Mouse (Mus musculus): Measurements from ENCODE around the gene Adamts7. TPM values are rescaled to one million over a fixed set of nuclear protein-coding genes. Genes with fewer than 3 reads are reported as not detected.

Gene Adamts7
- polyA plus RNA-seq, 1 experiment, result 3.1 TPM

- Histone ChIP-seq H3K27ac (ENCODE audit: control insufficient read depth, insufficient read depth, low read depth, low read length, poor library complexity) (no peak overlapping the region), H3K4me3 (replicated peaks; ENCODE audit: control insufficient read depth, low read depth, low read length) (no peak overlapping the region), H3K4me1 (ENCODE audit: control insufficient read depth, insufficient read depth, low read length) (no peaks in the 10 kb centered on the region)
- TF ChIP-seq POLR2A (IDR thresholded peaks at IDR 0.05; ENCODE audit: borderline replicate concordance, control insufficient read depth, low read depth, low read length) (no peak), CTCF (IDR thresholded peaks at IDR 0.05; ENCODE audit: control insufficient read depth, insufficient read depth, low read length) (peak; percentile 10; the same call in 1 of the 2 replicates)
- 80% methylated on average over 8 of the region's 8 CpGs for WGBS
Measured at GRCm38 (mm10) chr9:90135466-90135865, 27.4 kb upstream of the Adamts7 start.

GRCm38 (mm10) chr9:90135963-90136677 is 26.7 kb upstream of the Adamts7 start:
- TF ChIP-seq CTCF (IDR thresholded peaks at IDR 0.05; ENCODE audit: control insufficient read depth, insufficient read depth, low read length), result no peak
- TF ChIP-seq POLR2A (IDR thresholded peaks at IDR 0.05; ENCODE audit: borderline replicate concordance, control insufficient read depth, low read depth, low read length), result no peak
- no peak overlapping the region for H3K4me3 ChIP-seq (replicated peaks; ENCODE audit: control insufficient read depth, low read depth, low read length)
- 85% methylated on average over 9 of the region's 9 CpGs for WGBS
- H3K27ac ChIP-seq (ENCODE audit: control insufficient read depth, insufficient read depth, low read depth, low read length, poor library complexity), result no peak overlapping the region
- H3K4me1 ChIP-seq (ENCODE audit: control insufficient read depth, insufficient read depth, low read length), result no peaks in the 10 kb centered on the region

GRCm38 (mm10) chr9:90136678-90136965 is 26.2 kb upstream of the Adamts7 start:
- 91% methylated on average over 1 of the region's 1 CpGs for WGBS
- no peaks in the 10 kb centered on the region for H3K4me1 ChIP-seq (ENCODE audit: control insufficient read depth, insufficient read depth, low read length)
- TF ChIP-seq CTCF (IDR thresholded peaks at IDR 0.05; ENCODE audit: control insufficient read depth, insufficient read depth, low read length) (no peak), POLR2A (IDR thresholded peaks at IDR 0.05; ENCODE audit: borderline replicate concordance, control insufficient read depth, low read depth, low read length) (no peak)
- no peak overlapping the region for H3K27ac ChIP-seq (ENCODE audit: control insufficient read depth, insufficient read depth, low read depth, low read length, poor library complexity)
- H3K4me3 ChIP-seq (replicated peaks; ENCODE audit: control insufficient read depth, low read depth, low read length), result no peak overlapping the region

GRCm38 (mm10) chr9:90145788-90146187 is 17.1 kb upstream of the Adamts7 start:
- Histone ChIP-seq H3K27ac (ENCODE audit: control insufficient read depth, insufficient read depth, low read depth, low read length, poor library complexity) (no peak overlapping the region), H3K4me1 (ENCODE audit: control insufficient read depth, insufficient read depth, low read length) (no peaks in the 10 kb centered on the region), H3K4me3 (replicated peaks; ENCODE audit: control insufficient read depth, low read depth, low read length) (no peak overlapping the region)
- 65% methylated on average over 2 of the region's 2 CpGs for WGBS
- TF ChIP-seq CTCF (IDR thresholded peaks at IDR 0.05; ENCODE audit: control insufficient read depth, insufficient read depth, low read length), result no peak
- TF ChIP-seq POLR2A (IDR thresholded peaks at IDR 0.05; ENCODE audit: borderline replicate concordance, control insufficient read depth, low read depth, low read length), result no peak

GRCm38 (mm10) chr9:90146869-90147268 is 16.0 kb upstream of the Adamts7 start:
- Histone ChIP-seq H3K4me3 (replicated peaks; ENCODE audit: control insufficient read depth, low read depth, low read length) (no peak overlapping the region), H3K4me1 (ENCODE audit: control insufficient read depth, insufficient read depth, low read length) (no peaks in the 10 kb centered on the region), H3K27ac (ENCODE audit: control insufficient read depth, insufficient read depth, low read depth, low read length, poor library complexity) (no peak overlapping the region)
- WGBS, result 75% methylated on average over 5 of the region's 5 CpGs
- TF ChIP-seq POLR2A (IDR thresholded peaks at IDR 0.05; ENCODE audit: borderline replicate concordance, control insufficient read depth, low read depth, low read length) (no peak), CTCF (IDR thresholded peaks at IDR 0.05; ENCODE audit: control insufficient read depth, insufficient read depth, low read length) (no peak)

- no peaks in the 10 kb centered on the region for H3K4me1 ChIP-seq (ENCODE audit: control insufficient read depth, insufficient read depth, low read length)
- no peak overlapping the region for H3K4me3 ChIP-seq (replicated peaks; ENCODE audit: control insufficient read depth, low read depth, low read length)
- H3K27ac ChIP-seq (ENCODE audit: control insufficient read depth, insufficient read depth, low read depth, low read length, poor library complexity), result no peak overlapping the region
- 12% methylated on average over 29 of the region's 29 CpGs for WGBS
- no peak for TF ChIP-seq POLR2A (IDR thresholded peaks at IDR 0.05; ENCODE audit: borderline replicate concordance, control insufficient read depth, low read depth, low read length)
- peak; percentile 21; the same call in 1 of the 2 replicates for TF ChIP-seq CTCF (IDR thresholded peaks at IDR 0.05; ENCODE audit: control insufficient read depth, insufficient read depth, low read length)
Measured at GRCm38 (mm10) chr9:90162243-90162925, 485 bp upstream of the Adamts7 start.

GRCm38 (mm10) chr9:90163749-90164095 is 853 bp downstream of the Adamts7 start:
- peak overlapping the region; percentile 64 for H3K4me3 ChIP-seq (replicated peaks; ENCODE audit: control insufficient read depth, low read depth, low read length)
- WGBS, result 5% methylated on average over 18 of the region's 18 CpGs

GRCm38 (mm10) chr9:90164670-90165453 is 2.0 kb downstream of the Adamts7 start:
- TF ChIP-seq POLR2A (IDR thresholded peaks at IDR 0.05; ENCODE audit: borderline replicate concordance, control insufficient read depth, low read depth, low read length) (no peak), CTCF (IDR thresholded peaks at IDR 0.05; ENCODE audit: control insufficient read depth, insufficient read depth, low read length) (no peak)
- H3K4me3 ChIP-seq (replicated peaks; ENCODE audit: control insufficient read depth, low read depth, low read length), result no peak overlapping the region
- no peak overlapping the region for H3K27ac ChIP-seq (ENCODE audit: control insufficient read depth, insufficient read depth, low read depth, low read length, poor library complexity)
- WGBS, result 74% methylated on average over 4 of the region's 4 CpGs
- no peaks in the 10 kb centered on the region for H3K4me1 ChIP-seq (ENCODE audit: control insufficient read depth, insufficient read depth, low read length)

More at GRCm38 (mm10) chr9:90163749-90164095, 853 bp downstream of the Adamts7 start:
- H3K27ac ChIP-seq (ENCODE audit: control insufficient read depth, insufficient read depth, low read depth, low read length, poor library complexity), result no peak overlapping the region
- no peaks in the 10 kb centered on the region for H3K4me1 ChIP-seq (ENCODE audit: control insufficient read depth, insufficient read depth, low read length)
- TF ChIP-seq CTCF (IDR thresholded peaks at IDR 0.05; ENCODE audit: control insufficient read depth, insufficient read depth, low read length) (no peak), POLR2A (IDR thresholded peaks at IDR 0.05; ENCODE audit: borderline replicate concordance, control insufficient read depth, low read depth, low read length) (no peak)
